Mouse (Mus musculus): ENCODE measurements around the gene Cald1. TPM values are rescaled to one million over a fixed set of nuclear protein-coding genes. Genes with fewer than 3 reads are reported as not detected.

Cald1 gene
- 13.1 and 16.6 TPM in 2 replicates for polyA plus RNA-seq (2021; fragmentation: Nextera tagmentation)
- long read RNA-seq, experiment 1, full-length matches to known transcripts: 3 of 17 reads
- long read RNA-seq, experiment 1, partial matches to known transcripts: 10 of 17 reads
- long read RNA-seq, experiment 1, other reads (novel, unspliced or antisense): 4 of 17 reads
- long read RNA-seq, experiment 2, partial matches to known transcripts: 13 of 19 reads
- long read RNA-seq, experiment 2, other reads (novel, unspliced or antisense): 5 of 19 reads

GRCm38 (mm10) chr6:34598121-34599065 is at the start of gene Cald1:
Cald1 (plus strand) TSS chr6:34598500.

GRCm38 (mm10) chr6:34780231-34780942 is 182.1 kb downstream of the Cald1 start, which contains the start of gene Agbl3:
Agbl3 (plus strand) TSS chr6:34780432.

Other genes with a start within 250 kb of the Cald1 start
- 1.9 and 2.2 TPM in 2 replicates for gene Akr1b8, start 244.4 kb upstream of the Cald1 start, polyA plus RNA-seq (2021; fragmentation: Nextera tagmentation)
- gene Akr1b10, start 214.3 kb upstream of the Cald1 start, polyA plus RNA-seq (2021; fragmentation: Nextera tagmentation): 24.3 and 27.9 TPM in 2 replicates
- not detected in 2 replicates for gene Akr1b7, start 186.2 kb upstream of the Cald1 start, polyA plus RNA-seq (2021; fragmentation: Nextera tagmentation)
- gene Bpgm, start 122.3 kb upstream of the Cald1 start, polyA plus RNA-seq (2021; fragmentation: Nextera tagmentation): 56.4 and 66.1 TPM in 2 replicates
- gene Agbl3, start 181.9 kb downstream of the Cald1 start, polyA plus RNA-seq (2021; fragmentation: Nextera tagmentation): 19.4 and 25.0 TPM in 2 replicates